Mouse (Mus musculus): Measurements from ENCODE around the gene Apol10b.
"Not testable (repeated sequence)": the region's sequence is repeated elsewhere in the genome, so short reads cannot be mapped to it uniquely, and the experiment has no call there.

Gene Apol10b

DNA sequence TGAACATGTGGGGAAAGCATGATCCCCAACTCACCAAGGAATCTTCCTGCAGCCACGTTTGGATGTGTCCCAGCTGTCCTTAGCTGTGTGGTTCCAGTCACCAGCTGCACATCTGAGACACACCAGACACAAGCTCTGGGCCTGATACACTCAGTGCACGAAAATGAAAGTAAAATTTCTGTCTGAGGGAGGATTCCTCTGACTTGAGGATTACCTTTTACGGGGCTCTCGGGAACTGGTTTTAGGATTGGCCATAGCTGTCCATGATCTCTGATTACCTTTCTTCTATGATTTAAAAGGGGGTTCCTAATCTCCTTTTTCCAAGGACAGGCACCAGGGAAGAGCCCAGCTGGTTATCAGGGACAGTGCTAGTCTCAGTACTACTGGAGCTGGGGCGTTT, at the start of gene Apol10b:
Gene Apol10b, minus strand, starts transcription at position 165 of the 400 bp plus-strand sequence.
- no peak for DNase-seq (ENCODE audit: low spot score)

DNA sequence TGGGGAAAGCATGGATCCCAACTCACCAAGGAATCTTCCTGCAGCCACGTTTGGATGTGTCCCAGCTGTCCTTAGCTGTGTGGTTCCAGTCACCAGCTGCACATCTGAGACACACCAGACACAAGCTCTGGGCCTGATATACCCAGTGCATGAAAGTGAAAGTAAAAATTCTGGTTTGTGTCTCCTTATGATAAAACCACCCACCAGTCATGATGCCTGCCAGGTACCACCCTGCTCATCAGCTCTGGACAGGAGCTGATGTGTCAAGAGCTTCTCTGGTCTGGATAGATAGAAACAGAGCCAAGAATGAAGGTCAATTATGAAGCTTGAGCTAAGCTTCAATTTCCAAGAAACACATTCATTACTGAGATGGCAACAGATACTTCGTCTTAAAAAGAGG, 47.3 kb upstream of the Apol10b start, which contains the start of gene Apol11b:
Gene Apol11b, minus strand, starts transcription at position 111 of the 400 bp plus-strand sequence.
- DNase-seq (ENCODE audit: low spot score) = not testable (repeated sequence)

DNA sequence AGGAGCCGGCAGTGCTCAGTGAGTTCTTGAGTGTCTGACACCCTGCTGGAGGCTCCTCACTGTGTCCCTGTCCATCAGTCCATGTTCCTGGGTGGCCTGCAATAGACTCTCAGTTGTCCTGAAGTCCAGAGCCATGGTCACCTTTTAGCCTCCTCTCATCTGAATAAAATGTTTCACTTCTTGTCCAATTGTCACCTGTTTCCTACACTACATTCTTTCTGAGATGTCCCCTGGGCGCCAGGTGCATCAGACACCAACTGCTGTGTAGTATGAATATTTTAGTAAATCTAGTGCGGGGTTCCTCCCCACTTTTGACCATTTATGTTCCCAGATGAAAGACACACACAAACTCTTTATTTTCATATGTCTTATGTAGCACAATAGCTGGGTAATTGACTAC, 33.9 kb upstream of the Apol10b start:
- DNase-seq (ENCODE audit: low spot score) = not testable (repeated sequence)

DNA sequence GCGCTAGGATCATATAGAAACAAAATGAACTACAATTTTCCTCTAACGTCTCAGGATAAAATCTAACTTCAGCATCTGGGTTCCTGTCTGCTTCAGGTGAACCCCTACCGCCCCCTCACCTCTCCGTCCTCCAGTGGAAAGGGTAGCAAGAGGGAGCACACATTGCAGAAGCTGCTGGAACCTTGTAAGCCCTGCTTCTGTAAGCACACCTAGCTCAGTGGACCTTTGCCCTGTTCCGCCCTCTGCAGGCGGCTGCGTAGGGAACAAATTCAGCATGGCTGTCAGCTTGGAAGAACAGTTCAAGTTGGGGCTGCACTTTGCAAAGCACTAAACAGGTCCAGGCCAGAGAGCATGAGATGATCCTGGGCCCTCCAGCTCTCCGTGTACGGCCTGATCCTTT, 32.7 kb upstream of the Apol10b start:
- DNase-seq (ENCODE audit: low spot score) = not testable (repeated sequence)

DNA sequence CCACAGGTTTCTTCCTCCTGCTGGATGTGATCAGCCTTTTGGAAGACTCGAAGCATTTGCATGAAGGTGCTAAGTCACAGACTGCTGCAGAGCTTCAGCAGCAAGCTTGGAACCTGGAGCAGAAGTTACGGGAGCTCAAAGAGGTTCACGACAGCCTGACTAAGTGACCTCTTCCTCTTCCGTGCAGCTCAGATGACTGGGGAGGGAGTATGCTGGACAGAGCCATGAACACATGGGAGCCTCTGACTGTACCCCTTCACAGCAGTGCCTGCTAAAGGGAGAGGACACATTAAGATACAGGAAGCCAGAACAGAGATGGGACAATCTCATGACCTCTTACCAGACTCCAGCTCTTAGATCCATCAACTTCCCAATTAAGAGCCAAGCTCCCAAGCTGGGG, 30.5 kb upstream of the Apol10b start:
- DNase-seq (ENCODE audit: low spot score) = not testable (repeated sequence)

DNA sequence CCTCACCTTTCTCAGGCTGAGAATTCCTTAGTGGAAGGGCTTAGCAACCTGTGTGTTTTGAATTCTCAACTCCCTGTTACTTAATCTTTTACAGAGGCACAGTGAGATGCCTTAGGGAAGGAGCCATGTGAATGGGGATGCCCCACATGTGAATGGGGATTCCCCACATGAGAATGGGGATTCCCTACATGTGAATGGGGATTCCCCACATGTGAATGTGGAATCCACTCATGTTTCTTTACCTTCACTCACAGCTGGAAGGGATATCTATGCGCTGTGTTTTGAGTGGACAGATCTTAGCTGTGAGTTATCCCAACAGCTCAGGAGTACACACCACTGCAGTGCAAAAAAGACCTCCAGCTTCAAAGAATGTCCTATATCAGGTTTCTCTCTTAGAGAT, 28.8 kb upstream of the Apol10b start:
- DNase-seq (ENCODE audit: low spot score) = no peak

DNA sequence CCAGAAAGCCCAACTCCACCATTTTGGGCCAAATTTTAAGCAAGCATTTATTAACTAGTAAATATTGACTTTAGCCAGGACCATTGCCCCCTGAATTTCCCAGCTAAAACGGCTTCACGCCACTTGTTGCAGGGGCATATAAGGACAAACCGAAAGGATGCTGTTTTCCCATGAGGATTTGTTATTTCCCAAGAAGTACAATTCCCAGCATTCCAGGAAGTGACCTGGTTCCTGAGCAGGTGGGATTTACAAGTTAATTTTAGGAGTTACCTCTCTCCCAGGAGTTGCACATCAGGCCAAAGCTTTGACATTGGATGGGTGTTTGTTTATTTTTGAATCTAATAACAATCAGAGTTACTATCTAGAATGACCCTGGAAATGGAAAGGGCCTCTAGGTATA, 10.1 kb upstream of the Apol10b start:
- no peak for DNase-seq (ENCODE audit: low spot score)

DNA sequence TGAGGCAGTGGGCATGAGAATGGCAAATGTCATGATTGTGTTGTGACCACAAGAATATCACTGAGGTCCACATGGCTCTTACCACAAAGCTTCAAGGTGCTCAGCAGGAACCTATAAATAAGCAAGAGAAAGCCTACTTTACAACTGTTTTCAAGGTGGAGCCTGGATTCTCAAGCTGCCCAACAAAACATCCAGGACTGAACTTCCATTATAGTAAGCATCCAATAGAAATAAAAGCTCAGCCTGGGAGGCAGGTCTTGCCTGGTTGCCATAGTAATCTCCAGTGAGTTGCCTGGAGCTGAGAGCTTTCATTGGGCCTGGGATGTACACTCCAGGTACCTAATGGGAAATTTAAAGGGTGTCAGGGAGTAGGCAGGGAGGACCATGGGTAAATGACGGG, 3.0 kb upstream of the Apol10b start, which contains the start of gene Gm36245:
Gene Gm36245, plus strand, starts transcription at position 301 of the 400 bp plus-strand sequence.
- DNase-seq (ENCODE audit: low spot score) = no peak

DNA sequence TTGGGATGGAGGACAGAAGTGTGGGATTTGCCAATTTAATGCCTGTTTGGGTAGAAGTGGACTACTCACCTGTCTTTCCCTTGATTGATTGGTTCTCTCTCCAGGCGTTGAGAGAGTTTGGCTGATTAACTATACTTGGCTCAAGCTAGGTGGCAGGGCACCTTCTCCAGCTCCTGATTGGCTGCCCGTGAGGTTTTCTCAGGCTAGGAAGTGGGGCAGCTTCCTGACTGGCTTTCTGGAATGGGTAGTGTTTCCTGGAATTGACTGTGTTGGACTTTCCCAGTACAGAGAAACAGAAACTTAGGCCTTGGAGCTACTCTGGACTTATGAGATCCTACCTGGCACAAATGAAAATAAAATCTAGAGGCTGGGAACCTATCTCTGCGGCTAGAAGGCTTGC, 2.5 kb upstream of the Apol10b start:
- no peak for DNase-seq (ENCODE audit: low spot score)

DNA sequence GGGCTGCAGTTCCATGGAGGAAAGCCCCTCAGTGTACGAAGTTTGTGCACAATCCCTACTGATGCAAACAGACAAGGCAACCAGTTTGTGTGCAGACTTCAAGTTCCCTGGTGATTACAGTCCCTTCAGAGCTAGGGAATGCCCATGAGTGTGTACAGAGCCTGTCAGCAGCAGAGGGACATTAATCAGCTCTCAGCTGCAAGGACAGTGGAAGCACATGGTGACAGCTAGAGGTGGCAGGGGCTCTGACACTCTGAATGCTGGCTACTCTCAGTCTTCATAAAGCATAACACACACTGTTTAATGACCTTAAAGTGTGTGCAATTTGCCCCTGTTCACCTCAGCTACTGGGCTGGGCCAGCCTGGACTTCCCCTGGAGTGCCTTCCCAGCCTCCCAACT, 2.4 kb downstream of the Apol10b start:
- DNase-seq (ENCODE audit: low spot score) = no peak

DNA sequence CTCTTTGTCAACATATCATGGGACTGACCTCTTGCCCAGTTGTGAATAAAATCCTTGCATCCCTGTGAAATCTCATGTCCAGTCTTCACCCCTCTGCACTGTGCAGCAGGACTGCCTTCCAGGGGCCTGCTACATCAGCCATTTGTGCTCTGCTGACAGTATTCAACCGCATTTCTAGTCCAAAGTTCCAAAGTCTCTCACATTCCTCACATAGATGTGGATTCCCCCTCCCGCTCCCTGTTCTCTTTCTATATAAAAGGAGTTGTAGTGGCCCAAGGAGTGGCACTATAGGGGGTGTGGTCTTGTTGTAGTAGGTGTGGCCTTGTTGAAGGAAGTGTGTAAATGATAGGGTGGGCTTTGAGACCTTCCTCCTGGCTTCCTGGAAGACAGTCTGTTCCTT, 5.0 kb downstream of the Apol10b start:
- no peak for DNase-seq (ENCODE audit: low spot score)

DNA sequence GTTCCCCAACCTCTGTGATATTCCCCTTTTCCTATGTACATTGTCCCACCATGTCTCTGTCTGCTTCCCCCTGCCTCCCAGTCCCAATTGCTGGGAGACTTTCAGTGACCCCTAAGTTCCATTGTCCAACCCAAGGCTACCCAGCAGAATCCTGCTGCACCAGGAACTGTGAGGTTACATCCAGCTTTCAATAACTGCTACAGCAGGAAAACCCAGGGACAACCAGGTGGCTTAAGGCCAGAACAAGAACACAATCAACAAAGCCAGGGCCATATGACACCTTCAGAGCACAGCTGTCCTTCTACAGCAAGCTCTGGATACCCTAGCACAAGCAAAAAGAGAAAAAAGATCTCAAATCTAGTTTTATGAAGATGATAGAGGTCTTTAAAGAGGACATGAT, 6.9 kb downstream of the Apol10b start:
- no peak for DNase-seq (ENCODE audit: low spot score)

DNA sequence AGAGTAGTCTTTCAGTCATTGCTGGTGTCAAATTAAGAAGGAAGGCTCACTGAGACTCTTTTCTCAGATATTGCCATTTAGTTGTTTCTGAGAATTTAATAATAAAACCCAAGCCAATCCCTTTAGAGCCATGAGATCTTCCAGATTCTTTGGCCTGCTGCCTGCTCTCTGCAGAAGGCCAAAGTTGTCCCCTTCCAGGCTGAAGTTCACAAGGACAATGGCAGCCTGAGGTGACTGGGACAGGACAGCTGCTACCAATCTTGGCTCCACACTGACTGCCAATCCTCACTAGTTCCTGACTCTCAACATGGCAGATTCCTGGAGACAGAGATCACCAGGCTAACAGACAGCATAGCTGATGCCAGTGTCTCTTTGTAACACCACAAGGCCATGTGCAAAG, 8.9 kb downstream of the Apol10b start:
- no peak for DNase-seq (ENCODE audit: low spot score)

DNA sequence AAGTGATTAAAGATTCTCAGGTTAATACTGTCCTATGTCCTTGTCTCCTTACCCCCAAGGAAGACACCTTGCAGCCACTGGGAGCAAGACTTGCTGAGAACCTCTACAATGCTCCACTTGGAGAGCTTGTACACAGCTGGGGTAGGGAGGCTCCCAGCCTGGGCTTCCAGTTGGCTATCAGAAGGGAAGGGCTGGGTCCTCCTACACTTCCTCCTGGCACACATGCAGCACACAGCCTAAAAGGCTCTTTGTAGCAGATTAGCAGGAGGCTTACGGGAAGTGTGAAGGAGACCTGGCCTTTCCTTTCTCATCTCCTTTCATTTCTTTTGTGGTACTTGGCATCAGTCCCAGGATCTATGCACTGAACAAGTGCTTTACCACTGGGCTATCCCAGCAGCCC, 14.2 kb downstream of the Apol10b start:
- no peak for DNase-seq (ENCODE audit: low spot score)

DNA sequence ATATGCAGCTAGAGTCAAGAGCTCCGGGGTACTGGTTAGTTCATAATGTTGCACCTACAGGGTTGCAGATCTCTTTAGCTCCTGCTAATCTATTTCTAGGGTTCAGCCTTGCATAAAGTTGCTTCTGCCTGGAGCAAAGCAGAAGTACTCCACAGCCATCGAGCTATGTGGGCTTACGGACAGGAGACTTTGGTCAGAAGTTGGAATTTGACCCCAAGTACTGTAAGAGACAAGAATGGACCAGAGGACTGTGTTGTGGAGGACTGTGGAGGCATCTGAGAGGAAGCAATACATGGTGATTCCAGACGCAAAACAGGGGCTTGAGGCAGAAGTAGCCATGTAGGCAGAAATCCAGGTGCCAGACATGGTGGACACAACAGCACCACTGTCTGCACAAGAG, 16.6 kb downstream of the Apol10b start:
- no peak for DNase-seq (ENCODE audit: low spot score)

DNA sequence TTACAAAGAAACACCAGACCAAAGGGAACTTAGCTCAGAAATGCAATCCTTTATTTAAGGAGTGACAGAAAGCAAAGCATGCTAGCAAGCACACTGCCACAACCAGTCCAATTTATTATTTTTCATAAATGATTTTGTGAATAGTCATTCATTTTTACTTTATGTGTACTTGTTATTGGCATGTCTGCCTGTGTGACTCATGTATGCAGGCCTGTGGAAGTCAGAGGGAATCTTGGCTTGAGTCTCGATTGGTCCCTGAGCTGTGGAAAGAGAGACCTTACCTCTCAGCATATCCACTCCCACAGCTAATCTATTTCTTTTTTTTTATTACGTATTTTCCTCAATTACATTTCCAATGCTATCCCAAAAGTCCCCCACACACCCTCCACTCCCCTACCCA, 17.1 kb downstream of the Apol10b start:
- no peak for DNase-seq (ENCODE audit: low spot score)

DNA sequence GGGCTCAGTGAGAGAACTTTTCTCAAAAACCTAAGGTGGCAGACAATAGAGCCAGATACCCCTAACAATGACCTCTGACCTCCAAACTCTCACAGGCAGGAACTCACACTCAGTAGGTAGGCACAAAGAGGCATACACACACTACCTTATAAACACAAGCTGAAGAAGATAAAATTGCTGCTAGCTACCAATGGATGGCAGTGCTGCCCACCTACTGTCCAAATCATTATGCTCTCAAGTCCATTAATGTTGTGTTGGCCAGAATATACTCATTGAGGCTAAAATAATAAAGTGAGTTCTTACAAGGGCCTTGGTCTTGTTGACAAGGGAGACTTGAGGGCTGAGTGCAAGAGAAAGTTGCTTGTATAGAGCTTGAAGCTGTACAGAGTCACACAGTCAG, 32.7 kb downstream of the Apol10b start:
- DNase-seq (ENCODE audit: low spot score) = no peak

DNA sequence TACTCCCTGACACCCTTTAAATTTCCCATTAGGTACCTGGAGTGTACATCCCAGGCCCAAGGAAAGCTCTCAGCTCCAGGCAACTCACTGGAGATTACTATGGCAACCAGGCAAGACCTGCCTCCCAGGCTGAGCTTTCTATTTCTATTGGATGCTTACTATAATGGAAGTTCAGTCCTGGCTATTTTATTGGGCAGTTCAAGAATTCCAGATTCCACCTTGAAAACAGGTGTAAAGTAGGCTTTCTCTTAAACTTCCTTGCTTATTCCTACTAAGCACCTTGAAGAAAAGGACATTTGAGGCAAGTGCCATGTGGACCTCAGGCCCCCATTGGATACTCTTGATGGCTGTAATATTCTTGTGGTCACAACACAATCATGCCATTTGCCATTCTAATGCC, 34.1 kb downstream of the Apol10b start, which contains the start of gene 1700025B11Rik:
Gene 1700025B11Rik, minus strand, starts transcription at position 101 of the 400 bp plus-strand sequence.
- no peak for DNase-seq (ENCODE audit: low spot score)

DNA sequence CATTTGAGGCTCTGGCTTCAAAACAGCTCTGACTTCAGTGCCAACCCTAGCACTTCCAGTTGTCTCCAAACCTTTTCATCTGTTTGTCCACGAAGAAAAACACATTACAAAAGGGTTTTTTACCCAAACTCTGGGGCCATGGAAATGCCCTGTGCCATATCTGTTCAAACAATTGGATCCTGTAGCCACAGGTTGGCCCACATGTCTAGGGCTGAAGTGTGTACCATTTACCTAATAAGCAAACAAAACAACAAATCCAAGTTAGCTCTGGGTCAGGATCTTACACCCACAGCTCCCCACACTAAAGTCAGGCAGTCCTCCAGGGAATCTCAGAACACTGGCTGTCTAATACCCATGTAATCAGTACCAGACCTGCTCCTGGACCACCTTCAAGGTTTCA, 56.7 kb downstream of the Apol10b start:
- not testable (repeated sequence) for DNase-seq (ENCODE audit: low spot score)
